Mouse (Mus musculus) kidney, adult 2 months (tissue): Measurements from ENCODE around the gene Anapc7. TPM values are rescaled to one million over a fixed set of nuclear protein-coding genes. Genes with fewer than 3 reads are reported as not detected.

Source experiments
- DNase-seq: peaks from one replicate; pipeline ENCODE4 v3.0.0; 2021
- H3K27ac ChIP-seq: fragments of 200-500 bp; 2 replicates; pipeline ENCODE4 v1.5.1; 2012; ENCODE audit warnings: low read depth, low read length, control low read depth, inconsistent platforms; ENCODE audit not compliant: insufficient read depth
- H3K27me3 ChIP-seq: fragments of 200-500 bp; replicated peaks from 2 replicates; pipeline ENCODE4 v1.6.1; 2012; ENCODE audit warnings: mild to moderate bottlenecking, moderate library complexity, low read length, inconsistent platforms; ENCODE audit not compliant: control insufficient read depth, insufficient read depth
- H3K36me3 ChIP-seq: fragments of 200-500 bp; 2 replicates; pipeline ENCODE4 v1.6.1; 2012; ENCODE audit warnings: mild to moderate bottlenecking, moderate library complexity, low read length, inconsistent platforms; ENCODE audit not compliant: control insufficient read depth, insufficient read depth
- H3K4me1 ChIP-seq: fragments of 200-500 bp; 2 replicates; pipeline ENCODE4 v1.6.1; 2011; ENCODE audit warnings: low read length; ENCODE audit not compliant: control insufficient read depth, insufficient read depth
- H3K4me3 ChIP-seq: fragments of 200-500 bp; 2 replicates; pipeline ENCODE4 v1.5.1; 2011; ENCODE audit warnings: mild to moderate bottlenecking, low read depth, low read length, control low read depth; ENCODE audit not compliant: insufficient read depth
- CTCF ChIP-seq: fragments of 200-500 bp; conservative IDR thresholded peaks from 2 replicates; pipeline ENCODE4 v1.5.1; 2011; ENCODE audit warnings: low read depth, mild to moderate bottlenecking, control low read depth, low read length, moderate library complexity, mixed read lengths; ENCODE audit not compliant: insufficient read depth, insufficient read length
- POLR2A ChIP-seq: fragments of 200-500 bp; IDR thresholded peaks from one replicate; pipeline ENCODE4 v1.6.1; 2011; ENCODE audit warnings: low read depth, low read length, control low read depth
- WGBS: fragments of 180-500 bp; shearing (Covaris S2); methylation state at CpG from one replicate; pipeline ENCODE4 v1.1.7; 2018; 5-methylcytosine and 5-hydroxymethylcytosine counted together
- polyA plus RNA-seq: library from polyadenylated mRNA; depleted of rRNA; stranded (reverse); fragments of >200 nt; gene quantifications from 2 replicates; pipeline ENCODE4 v1.2.3, GENCODE M21; 2012

Anapc7 gene
- polyA plus RNA-seq, 1 experiment, result 33.5 TPM

GRCm38 (mm10) chr5:122390006-122390405 lies 31.5 kb upstream of the Anapc7 start:
- Histone ChIP-seq H3K36me3 (no peaks in the 10 kb centered on the region), H3K4me3 (no peak overlapping the region), H3K4me1 (peaks cover 8% of the 10 kb centered on the region), H3K27ac (no peak overlapping the region), H3K27me3 (no peaks in the 10 kb centered on the region)
- 92% methylated on average over 5 of the region's 5 CpGs for WGBS
- TF ChIP-seq POLR2A, result no peak
- no peak for TF ChIP-seq CTCF
- no peak for DNase-seq

DNA sequence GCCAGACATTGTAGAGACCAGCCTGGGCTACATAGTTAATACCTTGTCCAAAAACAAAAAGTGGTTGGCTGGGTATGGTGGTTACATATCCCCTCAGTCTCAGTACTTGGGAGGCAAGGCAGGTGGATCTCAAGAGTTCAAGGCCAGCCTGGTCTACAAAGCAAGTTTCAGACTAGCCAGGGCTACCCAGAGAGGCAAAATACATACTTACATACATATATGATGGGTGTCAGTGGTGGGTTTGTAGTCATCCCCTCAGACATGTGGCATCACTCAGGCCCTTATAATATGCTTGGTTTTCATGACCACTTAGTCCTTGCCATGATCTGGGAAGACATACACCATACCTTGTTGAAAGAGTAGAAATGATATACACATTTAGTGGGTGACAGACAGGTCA lies 30.8 kb upstream of the Anapc7 start:
- Histone ChIP-seq H3K4me1 (peaks cover 8% of the 10 kb centered on the region), H3K36me3 (no peaks in the 10 kb centered on the region), H3K27ac (no peak overlapping the region), H3K4me3 (no peak overlapping the region), H3K27me3 (no peaks in the 10 kb centered on the region)
- DNase-seq, result no peak
- TF ChIP-seq POLR2A, result no peak
- TF ChIP-seq CTCF, result no peak

- Histone ChIP-seq H3K4me3 (no peak overlapping the region), H3K4me1 (peaks cover 8% of the 10 kb centered on the region), H3K27me3 (no peaks in the 10 kb centered on the region), H3K36me3 (no peaks in the 10 kb centered on the region), H3K27ac (no peak overlapping the region)
- TF ChIP-seq POLR2A, result no peak
- no peak for TF ChIP-seq CTCF
- WGBS, result 50% methylated on average over 16 of the region's 16 CpGs
- DNase-seq, result no peak
These were observed 30.2 kb upstream of the Anapc7 start for GRCm38 (mm10) chr5:122391178-122391785.

DNA sequence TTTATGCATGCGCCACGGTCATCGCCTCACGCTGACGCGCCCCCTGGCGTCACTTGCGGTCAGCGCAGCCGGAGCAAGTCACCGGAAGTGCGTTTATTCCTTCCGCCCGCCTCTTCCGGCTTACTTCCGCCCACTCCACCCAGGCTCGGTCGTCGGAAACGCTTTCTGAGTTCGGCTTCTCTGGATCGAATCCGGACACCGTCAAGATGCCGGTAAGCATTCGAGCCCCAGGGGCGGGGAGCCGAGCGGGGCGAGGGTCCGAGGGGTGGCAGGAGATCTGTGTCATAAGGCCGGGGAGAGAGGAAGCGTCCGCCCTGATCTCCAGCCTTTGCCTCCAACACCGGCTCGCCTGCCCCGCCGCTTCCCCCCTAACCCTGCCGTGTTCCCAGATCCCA lies 29.7 kb upstream of the Anapc7 start, which contains the start of gene Arpc3:
Gene Arpc3 (plus strand): TSS at position 93 of the 395 bp plus-strand sequence.
- WGBS, result under 1% methylated on average over 39 of the region's 39 CpGs
- Histone ChIP-seq H3K4me1 (peaks cover 8% of the 10 kb centered on the region), H3K36me3 (no peaks in the 10 kb centered on the region), H3K27ac (peak within 1 kb of the TSS; percentile 84), H3K27me3 (no peaks in the 10 kb centered on the region), H3K4me3 (peak within 1 kb of the TSS; percentile 98)
- TF ChIP-seq CTCF, result peak; percentile 94
- TF ChIP-seq POLR2A, result peak; percentile 54
- peak; percentile 95 for DNase-seq

DNA sequence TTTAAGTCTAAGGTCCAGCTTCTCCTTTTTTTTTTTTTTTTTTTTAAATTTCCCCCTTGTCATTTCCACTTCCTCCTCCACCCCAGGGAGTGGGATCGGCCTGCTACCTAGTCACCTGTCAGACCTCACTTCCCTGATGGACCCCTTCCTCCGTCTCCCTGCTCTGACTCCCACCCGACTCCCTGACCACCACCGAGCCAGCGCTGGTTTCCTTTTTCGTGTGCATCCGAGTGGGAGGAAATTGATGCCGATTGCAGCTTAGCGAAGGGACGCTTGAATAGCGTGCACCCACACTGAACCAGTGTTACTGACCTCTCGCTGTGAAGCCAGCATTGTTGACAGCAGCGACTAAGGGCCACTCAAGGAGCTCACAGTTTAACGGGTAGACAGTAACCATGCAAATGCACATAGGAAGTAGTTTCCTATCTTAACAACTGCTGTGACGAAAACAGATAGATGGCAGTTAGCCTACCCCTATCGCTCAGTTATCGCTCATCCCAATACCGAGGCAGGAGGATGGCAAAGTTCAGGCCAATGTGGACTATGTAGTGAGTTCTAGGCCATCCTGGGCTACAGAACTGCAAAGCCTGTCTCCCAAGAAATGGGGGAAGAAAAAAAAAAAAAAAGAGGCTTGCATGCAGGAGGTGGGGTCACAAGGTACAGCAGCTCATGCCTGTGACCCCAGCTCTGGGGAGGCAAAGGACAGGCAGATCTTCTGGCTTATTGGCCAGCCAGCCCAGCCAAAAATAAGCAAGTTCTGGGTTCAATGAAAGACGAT lies 29.1 kb upstream of the Anapc7 start:
- 7% methylated on average over 19 of the region's 19 CpGs for WGBS
- H3K27ac ChIP-seq, result peak overlapping the region; percentile 84
- TF ChIP-seq POLR2A (no peak), CTCF (no peak)
- peak overlapping the region; percentile 98 for H3K4me3 ChIP-seq
- no peaks in the 10 kb centered on the region for H3K36me3 ChIP-seq
- peak; percentile 37 for DNase-seq
- H3K4me1 ChIP-seq, result peaks cover 8% of the 10 kb centered on the region
- no peaks in the 10 kb centered on the region for H3K27me3 ChIP-seq

GRCm38 (mm10) chr5:122393887-122394286 lies 27.6 kb upstream of the Anapc7 start:
- Histone ChIP-seq H3K4me3 (no peak overlapping the region), H3K36me3 (no peaks in the 10 kb centered on the region; the same call in 1 of the 2 replicates), H3K27ac (no peak overlapping the region), H3K27me3 (no peaks in the 10 kb centered on the region), H3K4me1 (peaks cover 8% of the 10 kb centered on the region)
- TF ChIP-seq CTCF (peak; percentile 81), POLR2A (no peak)
- peak; percentile 80 for DNase-seq
- 37% methylated on average over 2 of the region's 2 CpGs for WGBS

- TF ChIP-seq POLR2A, result no peak
- Histone ChIP-seq H3K4me1 (peaks cover 11% of the 10 kb centered on the region), H3K36me3 (no peaks in the 10 kb centered on the region; the same call in 1 of the 2 replicates), H3K4me3 (peak overlapping the region; percentile 23; the same call in 1 of the 2 replicates), H3K27ac (peak overlapping the region; percentile 86), H3K27me3 (no peaks in the 10 kb centered on the region)
- 67% methylated on average over 10 of the region's 10 CpGs for WGBS
- DNase-seq, result peak; percentile 83
These were observed 24.7 kb upstream of the Anapc7 start for GRCm38 (mm10) chr5:122396791-122397190.
